Mouse (Mus musculus): ENCODE measurements around the gene Tenm4.

DNA sequence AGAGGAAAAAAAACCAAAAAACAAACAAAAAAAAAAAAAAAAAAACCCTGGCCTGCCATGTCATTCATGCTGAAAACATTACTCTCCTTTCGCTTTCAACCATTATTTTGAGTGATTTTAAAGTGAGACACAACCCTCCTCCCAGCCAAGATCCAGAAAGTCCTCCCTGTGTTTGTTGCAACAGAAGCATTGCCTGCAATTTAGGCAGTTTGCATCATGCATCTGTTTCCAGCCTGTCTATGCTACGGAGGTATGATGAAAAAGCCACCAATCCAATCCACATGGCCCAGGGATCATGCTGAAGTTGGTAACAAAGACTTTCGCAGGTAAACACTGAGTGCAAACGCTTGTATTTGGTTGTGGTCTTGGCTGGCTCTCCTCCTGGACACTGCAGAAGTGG lies 158.3 kb downstream of the Tenm4 start:
- TF ChIP-seq CTCF (IDR thresholded peaks at IDR 0.05; ENCODE audit: low read depth, low read length) = no peak
- TF ChIP-seq POLR2A (IDR thresholded peaks at IDR 0.05; ENCODE audit: extremely low read depth, insufficient read depth, low read length) = no peak

Measured in liver, adult 2 months (tissue).